Mouse (Mus musculus): ENCODE measurements around the gene Mettl6. TPM values are rescaled to one million over a fixed set of nuclear protein-coding genes. Genes with fewer than 3 reads are reported as not detected.
"Not testable (repeated sequence)": the region's sequence is repeated elsewhere in the genome, so short reads cannot be mapped to it uniquely, and the experiment has no call there.

Mettl6 gene
- total RNA-seq, 1 experiment from 2014 or later: 40.3 TPM

- no peak for ATAC-seq (ENCODE audit: extremely low read depth, insufficient number of reproducible peaks, low FRiP score, poor library complexity, severe bottlenecking)
These were observed 8.4 kb downstream of the Mettl6 start for GRCm38 (mm10) chr14:31486465-31486864.

DNA sequence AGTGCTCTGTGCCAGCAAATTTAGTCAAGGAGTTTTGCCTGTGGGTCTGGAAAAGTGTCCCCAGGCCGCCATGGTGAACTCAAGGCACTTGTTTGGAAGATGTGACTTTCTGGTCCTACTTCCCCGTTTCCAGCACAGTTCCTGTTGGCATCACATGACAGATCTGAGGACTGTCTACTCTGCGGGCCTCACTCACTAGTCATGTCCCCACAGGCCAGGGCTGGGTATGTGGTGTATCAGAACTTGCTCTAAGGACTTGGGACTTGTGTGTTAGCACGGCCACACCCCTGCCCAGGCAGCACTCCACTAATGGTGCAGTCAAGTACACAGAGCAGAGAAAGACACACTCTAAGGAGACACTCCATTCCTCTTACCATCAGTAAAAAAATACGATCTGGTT is 12.4 kb downstream of the Mettl6 start:
- no peak for ATAC-seq (ENCODE audit: extremely low read depth, insufficient number of reproducible peaks, low FRiP score, poor library complexity, severe bottlenecking)

DNA sequence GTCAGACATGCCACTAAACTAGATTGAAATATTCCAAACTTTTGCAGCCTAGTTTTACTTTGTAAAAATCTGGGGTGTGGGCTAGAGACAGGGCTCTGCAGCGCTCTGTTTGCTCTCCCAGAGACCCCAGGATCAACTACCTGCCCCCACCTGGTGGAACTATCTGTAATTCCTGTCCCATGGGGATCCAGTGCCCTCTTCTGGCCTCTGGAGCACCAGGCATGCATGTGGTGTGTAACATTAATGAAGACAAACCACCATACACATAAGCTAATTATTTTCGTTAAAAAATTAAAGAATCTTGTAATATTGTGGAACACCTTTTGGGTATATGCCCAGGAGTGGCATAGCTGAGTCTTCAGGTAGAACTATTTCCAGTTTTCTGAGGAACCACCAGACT is 21.5 kb downstream of the Mettl6 start:
- ATAC-seq (ENCODE audit: extremely low read depth, insufficient number of reproducible peaks, low FRiP score, poor library complexity, severe bottlenecking): no peak

DNA sequence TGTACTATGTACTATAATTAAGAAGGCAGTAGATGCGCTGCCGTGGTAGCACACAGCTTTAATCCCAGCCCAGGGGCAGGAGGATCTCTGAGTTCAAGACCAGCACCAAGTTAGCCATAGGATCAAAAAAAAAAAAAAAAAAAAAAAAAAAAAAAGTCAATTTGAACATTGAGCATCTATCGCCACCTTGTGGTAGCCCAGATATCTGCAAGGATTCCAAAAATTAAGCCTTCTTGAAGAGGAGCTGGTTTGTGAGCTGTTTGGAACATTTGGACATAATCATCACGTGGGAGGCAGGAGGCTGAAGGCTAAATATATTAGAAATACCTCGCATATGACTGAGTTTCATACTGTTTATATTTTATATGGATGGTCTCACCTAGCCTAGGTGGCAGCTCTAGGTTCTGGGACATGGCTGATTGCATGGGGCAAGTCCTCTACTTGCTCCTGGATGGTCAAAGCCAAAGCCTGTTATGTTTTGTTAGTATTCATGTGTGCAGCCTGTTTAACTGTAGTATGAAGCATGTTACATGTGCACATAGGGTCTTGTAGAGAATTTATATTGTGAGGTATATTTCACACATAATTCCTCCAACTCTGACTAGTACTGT is 22.3 kb downstream of the Mettl6 start:
- peak; percentile 56; the same call in 1 of the 2 replicates for ATAC-seq (ENCODE audit: extremely low read depth, insufficient number of reproducible peaks, low FRiP score, poor library complexity, severe bottlenecking)

DNA sequence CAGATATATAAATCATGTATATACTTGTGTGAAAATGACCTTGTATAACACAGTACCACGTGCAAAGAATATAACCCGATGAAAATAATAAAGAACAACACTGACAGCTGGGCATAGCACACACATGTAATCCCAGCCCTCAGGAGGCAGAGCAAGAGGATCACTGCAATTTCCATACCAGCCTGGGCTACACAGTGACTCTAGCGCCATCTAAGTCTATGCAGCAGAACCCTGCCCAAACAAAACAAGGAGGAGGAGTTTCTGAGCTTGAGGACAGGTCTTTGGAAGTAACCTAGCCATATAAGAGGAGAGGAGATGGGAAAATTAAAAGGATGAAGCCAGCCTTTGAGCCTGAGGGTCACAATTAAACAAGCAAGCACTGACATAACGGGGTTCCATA is 25.1 kb downstream of the Mettl6 start:
- ATAC-seq (ENCODE audit: extremely low read depth, insufficient number of reproducible peaks, low FRiP score, poor library complexity, severe bottlenecking): no peak

GRCm38 (mm10) chr14:31464176-31464575 is 30.7 kb downstream of the Mettl6 start:
- no peak for ATAC-seq (ENCODE audit: extremely low read depth, insufficient number of reproducible peaks, low FRiP score, poor library complexity, severe bottlenecking)

DNA sequence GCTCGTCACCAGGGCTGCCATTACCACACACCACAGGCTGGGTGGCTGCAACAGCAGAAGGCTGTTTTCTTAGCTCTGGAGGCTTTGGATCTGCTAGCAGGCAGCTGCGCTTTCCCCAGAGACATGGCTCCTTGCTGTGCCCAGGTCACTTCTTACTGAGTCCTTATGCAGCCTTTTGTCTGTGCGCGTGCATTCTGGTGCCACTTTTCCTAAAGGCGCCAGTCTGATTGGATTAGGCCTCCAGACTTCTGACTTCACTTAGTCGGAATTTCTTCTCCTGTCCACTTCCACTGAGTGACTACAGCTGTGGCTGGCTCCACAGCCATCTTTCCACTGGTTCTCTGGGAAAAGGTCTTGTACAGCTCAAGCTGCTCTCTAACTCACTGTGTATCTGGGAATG is 32.0 kb downstream of the Mettl6 start:
- ATAC-seq (ENCODE audit: extremely low read depth, insufficient number of reproducible peaks, low FRiP score, poor library complexity, severe bottlenecking): no peak

DNA sequence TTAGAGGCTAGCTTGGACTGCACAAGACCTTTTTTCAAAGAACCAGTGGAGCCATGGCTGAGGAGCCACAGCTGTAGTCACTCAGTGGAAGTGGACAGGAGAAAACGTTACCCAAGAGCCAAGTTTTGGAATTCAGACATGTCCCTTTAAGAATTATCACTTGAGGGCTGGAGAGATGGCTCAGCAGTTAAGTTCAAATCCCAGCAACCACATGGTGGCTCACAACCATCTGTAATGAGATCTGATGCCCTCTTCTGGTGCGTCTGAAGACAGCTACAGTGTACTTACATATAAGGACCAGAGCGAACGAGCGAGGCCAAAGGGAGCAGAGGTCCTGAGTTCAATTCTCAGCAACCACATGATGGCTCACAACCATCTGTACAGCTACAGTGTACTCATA is 32.6 kb downstream of the Mettl6 start:
- ATAC-seq (ENCODE audit: extremely low read depth, insufficient number of reproducible peaks, low FRiP score, poor library complexity, severe bottlenecking): not testable (repeated sequence)

DNA sequence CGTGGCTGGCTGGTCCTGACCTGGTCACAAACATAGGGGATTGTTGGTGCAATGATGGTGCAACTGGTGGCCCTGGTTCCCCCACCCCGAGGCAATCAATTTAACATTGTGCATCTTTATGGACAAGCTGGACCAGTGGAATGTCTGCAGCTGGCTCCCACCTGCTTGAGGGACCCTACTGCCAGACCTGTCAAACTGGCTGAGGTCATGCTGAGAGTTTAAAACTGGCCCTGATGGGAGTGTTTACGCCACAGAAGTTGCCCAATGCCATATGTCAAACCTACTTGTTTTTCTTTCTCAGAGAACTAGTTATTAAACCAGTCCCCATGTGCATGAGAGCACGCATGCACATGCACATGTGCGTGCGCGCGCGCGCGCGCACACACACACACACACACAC is 36.8 kb downstream of the Mettl6 start:
- ATAC-seq (ENCODE audit: extremely low read depth, insufficient number of reproducible peaks, low FRiP score, poor library complexity, severe bottlenecking): no peak

DNA sequence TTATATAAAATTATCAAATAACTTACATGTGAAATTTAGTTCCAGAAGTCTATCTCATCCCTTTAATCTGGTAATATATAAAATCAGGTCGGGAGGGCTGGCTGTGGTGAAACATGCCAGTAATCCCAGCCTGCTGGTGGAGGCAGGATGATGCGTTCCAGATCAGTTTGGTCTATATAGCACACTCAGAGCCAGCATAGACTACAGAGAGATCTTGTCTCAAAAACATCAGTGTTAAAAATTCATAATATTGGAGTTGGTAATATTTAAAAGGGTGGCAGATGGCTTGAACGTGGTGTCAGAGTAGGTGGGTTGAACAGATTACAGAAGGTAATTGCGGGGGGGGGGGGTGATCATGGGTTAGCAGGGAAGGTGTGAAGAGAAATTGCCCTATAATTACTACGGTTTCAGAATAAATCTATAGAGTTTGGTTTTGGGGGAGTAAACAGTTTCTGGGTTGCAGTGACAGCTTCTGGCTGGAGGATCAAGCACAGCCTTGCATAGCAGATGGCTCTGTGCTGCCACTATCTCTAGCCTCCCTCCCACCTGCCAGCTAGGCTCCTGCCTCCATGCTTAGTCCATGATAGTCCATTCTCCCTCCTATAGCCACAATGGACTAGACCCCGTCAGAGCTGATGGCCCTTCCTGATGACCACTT is 38.6 kb downstream of the Mettl6 start:
- ATAC-seq (ENCODE audit: extremely low read depth, insufficient number of reproducible peaks, low FRiP score, poor library complexity, severe bottlenecking): no peak

- no peak for ATAC-seq (ENCODE audit: extremely low read depth, insufficient number of reproducible peaks, low FRiP score, poor library complexity, severe bottlenecking)
These were observed 39.8 kb downstream of the Mettl6 start for GRCm38 (mm10) chr14:31454849-31455566.

DNA sequence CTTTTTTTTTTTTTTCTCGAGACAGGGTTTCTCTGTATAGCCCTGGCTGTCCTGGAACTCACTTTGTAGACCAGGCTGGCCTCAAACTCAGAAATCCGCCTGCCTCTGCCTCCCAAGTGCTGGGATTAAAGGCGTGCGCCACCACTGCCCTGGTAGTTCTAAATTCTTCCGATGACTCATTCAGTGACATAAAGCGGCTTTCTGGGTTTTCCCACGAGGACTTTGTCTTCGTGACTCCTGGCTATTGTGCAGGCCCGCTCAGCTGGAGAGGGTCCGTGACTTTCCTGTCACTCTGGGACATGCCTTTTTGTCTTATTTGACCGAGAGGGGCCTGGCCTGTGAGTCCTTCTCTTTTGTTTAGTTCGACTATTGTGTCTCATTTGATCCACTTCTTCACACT is 40.9 kb downstream of the Mettl6 start:
- not testable (repeated sequence) for ATAC-seq (ENCODE audit: extremely low read depth, insufficient number of reproducible peaks, low FRiP score, poor library complexity, severe bottlenecking)

DNA sequence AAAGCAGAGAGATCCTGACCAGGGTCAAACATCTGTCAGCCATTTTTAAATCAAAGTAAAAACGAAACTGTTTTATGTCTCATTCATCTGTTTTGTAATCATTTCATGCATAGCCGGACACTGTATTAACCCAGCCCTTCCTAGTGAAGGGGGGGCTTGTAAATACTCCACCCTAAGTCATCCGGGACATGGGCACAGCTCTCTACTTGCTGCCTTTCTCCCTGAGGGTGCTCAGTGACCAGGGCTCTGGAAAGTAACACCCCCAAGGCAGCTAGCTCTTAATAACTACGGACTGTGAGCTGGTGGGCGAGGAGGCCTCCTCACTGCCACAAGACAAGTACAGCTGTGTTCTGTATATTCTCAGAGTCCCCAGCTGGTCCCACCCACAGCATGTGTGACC is 45.8 kb downstream of the Mettl6 start:
- no peak for ATAC-seq (ENCODE audit: extremely low read depth, insufficient number of reproducible peaks, low FRiP score, poor library complexity, severe bottlenecking)

- ATAC-seq (ENCODE audit: extremely low read depth, insufficient number of reproducible peaks, low FRiP score, poor library complexity, severe bottlenecking): no peak
These were observed 51.2 kb downstream of the Mettl6 start for GRCm38 (mm10) chr14:31443616-31444015.

- ATAC-seq (ENCODE audit: extremely low read depth, insufficient number of reproducible peaks, low FRiP score, poor library complexity, severe bottlenecking): no peak; the same call in 1 of the 2 replicates
These were observed 54.1 kb downstream of the Mettl6 start for GRCm38 (mm10) chr14:31440725-31441124.

GRCm38 (mm10) chr14:31440230-31440629 is 54.6 kb downstream of the Mettl6 start:
- no peak for ATAC-seq (ENCODE audit: extremely low read depth, insufficient number of reproducible peaks, low FRiP score, poor library complexity, severe bottlenecking)

- no peak for ATAC-seq (ENCODE audit: extremely low read depth, insufficient number of reproducible peaks, low FRiP score, poor library complexity, severe bottlenecking)
These were observed 55.6 kb downstream of the Mettl6 start for GRCm38 (mm10) chr14:31439279-31439678.

- no peak for ATAC-seq (ENCODE audit: extremely low read depth, insufficient number of reproducible peaks, low FRiP score, poor library complexity, severe bottlenecking)
These were observed 56.9 kb downstream of the Mettl6 start for GRCm38 (mm10) chr14:31437826-31438529.

DNA sequence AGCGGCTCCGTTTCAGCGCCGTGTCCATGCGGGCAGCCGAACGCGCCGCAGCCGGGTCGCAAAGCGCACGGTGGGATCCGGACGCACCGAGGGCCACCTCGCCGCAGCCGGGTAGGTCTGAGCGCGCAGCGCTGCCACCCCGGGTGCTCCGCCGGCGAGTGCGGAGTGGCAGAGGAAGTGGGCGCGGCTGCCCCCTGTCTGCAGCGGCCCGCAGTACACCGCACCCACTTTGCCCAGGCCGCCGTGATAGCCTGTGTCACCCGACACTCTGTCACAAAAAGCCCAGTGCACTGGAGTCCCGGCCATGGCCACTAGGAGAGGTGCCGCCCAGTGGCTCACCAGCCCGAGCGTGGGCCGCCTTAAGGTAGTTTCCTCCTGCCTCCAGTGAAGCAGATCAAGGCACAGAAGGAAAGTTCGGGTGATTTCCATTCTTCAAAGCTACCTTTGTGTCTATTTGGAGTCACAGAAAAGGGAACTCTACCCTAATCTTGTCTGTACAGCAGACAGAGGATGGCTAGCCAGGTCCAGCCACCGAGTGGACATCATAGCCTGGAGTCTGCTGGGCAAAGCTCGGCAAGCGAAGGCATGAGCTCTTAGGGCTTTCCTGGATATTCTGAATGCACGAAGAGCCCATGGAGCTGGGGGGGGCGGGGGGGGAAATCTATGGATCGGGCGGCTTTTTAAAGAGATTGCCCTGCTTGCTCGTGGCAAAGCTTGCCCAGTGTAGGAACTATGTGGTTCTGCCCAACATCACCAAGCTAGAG is 58.7 kb downstream of the Mettl6 start, which contains the start of gene Sh3bp5:
Gene Sh3bp5 (minus strand): TSS at position 149 of the 764 bp plus-strand sequence.
- peak; percentile 99 for ATAC-seq (ENCODE audit: extremely low read depth, insufficient number of reproducible peaks, low FRiP score, poor library complexity, severe bottlenecking)
